In the genomic region with DNA sequence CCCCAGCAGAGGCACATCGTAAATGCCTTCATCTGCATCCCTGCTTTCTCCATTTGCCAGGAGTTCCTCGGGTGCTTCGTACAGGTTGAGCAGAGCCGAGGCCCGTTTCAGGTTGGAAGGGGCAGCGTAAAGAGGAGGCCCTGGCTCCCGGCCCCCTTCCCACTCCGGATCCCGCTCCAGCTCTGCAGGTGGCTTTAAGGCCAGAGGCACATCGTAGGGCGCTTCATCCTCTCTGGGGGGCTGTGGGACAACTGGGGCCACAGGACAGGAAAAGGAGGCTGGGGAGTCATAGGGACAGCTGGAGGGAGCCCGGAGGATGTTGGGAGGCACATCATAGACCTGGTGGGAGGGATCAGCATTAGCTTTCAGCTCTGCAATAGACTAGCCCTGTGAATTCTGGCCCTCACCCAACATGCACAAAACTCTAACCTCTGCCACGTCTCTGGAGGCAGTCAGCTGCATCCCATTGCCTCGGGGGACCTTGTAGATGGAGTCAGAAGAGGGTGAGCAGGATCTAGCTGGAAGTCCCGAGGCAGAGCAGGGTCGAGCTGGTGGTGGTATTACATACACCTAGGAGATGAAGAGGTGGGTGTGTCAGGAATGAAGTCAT, we compare ENCODE assay signal across 23 mouse cellular contexts. TPM values are rescaled to one million over a fixed set of nuclear protein-coding genes. Genes with fewer than 3 reads are reported as not detected.
"Had no signal": no experiment of that assay in that cellular context is flagged by ENCODE, and none has a peak within 500 bp of the region (broad histone marks: within the 10 kb centered on the region; RNA-seq: fewer than 3 reads in every experiment).

No protein-coding gene starts in this region.

- H3K4me3 ChIP-seq: lung, embryonic 15.5 days; megakaryocyte, embryonic 14.5 days; midbrain, embryonic 13.5 days; midbrain, embryonic 15.5 days; neural tube, embryonic 12.5 days; stomach, embryonic 15.5 days had no signal

- H3K27me3 ChIP-seq: lung, embryonic 15.5 days; midbrain, embryonic 13.5 days; midbrain, embryonic 15.5 days; neural tube, embryonic 12.5 days; stomach, embryonic 15.5 days had no signal

- H3K36me3 ChIP-seq: midbrain, embryonic 15.5 days had no signal

- DNase-seq: lung, adult 2 months; lung, postnatal 14 days; lung, postnatal 36 days; right cerebral cortex, postnatal 14 days; thymus, adult 2 months; thymus, postnatal 25 days; thymus, postnatal 4 days had no signal

- H3K27ac ChIP-seq: lung, embryonic 15.5 days; macrophage; midbrain, embryonic 13.5 days; midbrain, embryonic 15.5 days; neural tube, embryonic 12.5 days; stomach, embryonic 15.5 days; stomach, postnatal 0 days had no signal

RNA-seq across cellular contexts. Expression of a gene that starts 5.7 kb away (rescaled TPM):
- total RNA-seq: megakaryocyte progenitor cell, adult 5-6 weeks; monocyte, adult 5-6 weeks; neutrophil, adult 5-6 weeks had no signal
- polyA plus RNA-seq: macrophage had no signal

RNA-seq across cellular contexts. Expression of a gene that starts 7.2 kb away (rescaled TPM):
- polyA plus RNA-seq: macrophage had no signal

RNA-seq across cellular contexts. Expression of a gene that starts 12.3 kb away (rescaled TPM):
- total RNA-seq: megakaryocyte progenitor cell, adult 5-6 weeks; midbrain, postnatal 0 days; monocyte, adult 5-6 weeks; neutrophil, adult 5-6 weeks had no signal
- polyA plus RNA-seq: lung, adult 2 months; lung, postnatal 0 days; macrophage; midbrain, embryonic 11.5 days; spleen, adult 2 months; testis, adult 2 months had no signal

RNA-seq across cellular contexts. Expression of a gene that starts 15.9 kb away (rescaled TPM):
- total RNA-seq: megakaryocyte progenitor cell, adult 5-6 weeks; monocyte, adult 5-6 weeks; neutrophil, adult 5-6 weeks had no signal
- polyA plus RNA-seq: macrophage; testis, adult 2 months had no signal
